Mouse (Mus musculus) left cerebral cortex, postnatal 4 days (tissue): ENCODE measurements around the gene Plod1. TPM values are rescaled to one million over a fixed set of nuclear protein-coding genes. Genes with fewer than 3 reads are reported as not detected.

Experiments used
- DNase-seq: peaks from one replicate; pipeline ENCODE4 v3.0.0-alpha.2; 2022
- intact Hi-C: fragments of 180-260 bp; cut with DNase I; formaldehyde crosslinking; loops from one replicate; pipeline ENCODE4 v1.15.1; 2025
- total RNA-seq, 2 experiments: library from RNA; stranded (reverse); gene quantifications; 2 replicates each; pipeline ENCODE4 v1.2.3; 2021

Gene Plod1
- 10 to 100 TPM; 15.2 to 16.0 TPM for total RNA-seq

DNA sequence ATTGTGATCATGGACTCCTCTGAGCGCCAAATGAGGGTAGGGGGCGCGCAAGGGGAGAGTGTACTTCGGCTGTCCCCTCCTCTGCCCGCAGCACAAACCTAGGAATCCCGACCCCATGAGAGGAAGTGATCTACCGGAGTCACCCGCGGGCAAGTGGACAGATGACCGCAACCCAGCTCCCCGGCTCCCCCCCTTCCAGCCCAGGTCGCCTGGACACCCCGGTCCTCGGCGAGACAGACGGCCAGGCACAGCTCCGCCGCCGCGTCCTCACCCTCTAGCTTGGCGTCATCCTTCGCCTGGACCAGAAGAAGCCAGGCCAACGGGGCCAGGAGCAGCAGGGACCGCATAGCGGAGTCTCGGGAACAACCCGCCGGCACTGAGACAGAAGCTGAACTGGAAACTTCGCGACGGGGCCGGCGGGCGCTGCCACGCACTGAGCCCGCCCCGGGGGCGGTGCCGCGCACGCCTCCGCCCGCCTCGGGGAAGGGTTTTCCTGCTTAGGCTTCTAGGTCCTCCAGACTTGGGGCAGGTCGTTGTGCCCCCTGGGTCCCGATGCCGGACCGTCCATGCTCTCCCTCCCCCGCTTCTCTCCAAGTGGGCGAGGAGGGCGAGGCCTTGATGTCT, at the start of gene Plod1:
Plod1 (minus strand) TSS at position 437 of the 624 bp plus-strand sequence.
- intact Hi-C loops: no loop called here
- DNase-seq: peak; percentile 72

DNA sequence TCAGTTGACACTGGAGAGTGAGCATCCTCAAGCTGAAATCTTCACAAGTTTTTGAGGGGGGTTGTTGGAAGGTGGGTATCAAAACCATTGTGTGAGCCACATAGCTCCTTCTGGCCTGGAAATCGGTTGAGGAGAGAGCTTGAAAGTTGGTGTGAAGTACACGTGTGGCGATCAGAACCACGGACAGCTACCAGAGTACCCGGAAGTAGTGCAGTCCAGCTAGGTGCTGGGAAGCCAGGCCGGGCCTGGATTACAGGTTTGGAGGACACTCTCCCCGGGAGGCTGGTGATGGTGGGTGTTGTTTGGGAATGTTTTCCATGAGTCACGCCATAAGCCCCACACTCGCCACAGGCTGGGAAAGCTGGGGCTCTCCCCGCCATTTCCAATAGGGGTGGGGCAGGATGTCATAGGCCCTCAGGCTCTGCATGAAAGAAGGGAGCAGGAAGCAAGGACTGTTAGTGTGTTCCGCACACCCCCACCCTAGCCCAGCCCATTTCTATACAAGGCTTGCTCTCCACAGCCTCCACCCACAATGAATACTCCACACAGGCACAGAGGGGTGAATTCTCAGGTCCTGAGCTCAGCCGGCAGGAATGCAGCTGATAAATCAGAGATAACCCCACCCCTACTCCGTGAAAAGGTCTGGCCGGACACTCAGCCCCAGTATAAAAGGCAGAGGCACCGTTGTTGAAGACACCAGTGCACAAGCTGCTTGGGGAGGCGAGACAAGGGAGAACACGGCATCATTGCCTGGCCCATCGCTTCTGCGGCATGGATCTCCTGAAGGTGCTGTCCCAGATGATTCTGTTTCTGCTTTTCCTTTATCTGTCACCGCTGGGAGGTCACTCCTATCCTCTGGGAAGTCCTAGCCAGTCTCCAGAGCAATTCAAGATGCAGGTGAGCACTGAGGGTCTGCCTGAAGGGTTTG, 48.9 kb upstream of the Plod1 start, which contains the start of gene Nppb:
Nppb (plus strand) TSS at position 584 of the 928 bp plus-strand sequence.
- no peak for DNase-seq
- intact Hi-C loops: no loop called here

DNA sequence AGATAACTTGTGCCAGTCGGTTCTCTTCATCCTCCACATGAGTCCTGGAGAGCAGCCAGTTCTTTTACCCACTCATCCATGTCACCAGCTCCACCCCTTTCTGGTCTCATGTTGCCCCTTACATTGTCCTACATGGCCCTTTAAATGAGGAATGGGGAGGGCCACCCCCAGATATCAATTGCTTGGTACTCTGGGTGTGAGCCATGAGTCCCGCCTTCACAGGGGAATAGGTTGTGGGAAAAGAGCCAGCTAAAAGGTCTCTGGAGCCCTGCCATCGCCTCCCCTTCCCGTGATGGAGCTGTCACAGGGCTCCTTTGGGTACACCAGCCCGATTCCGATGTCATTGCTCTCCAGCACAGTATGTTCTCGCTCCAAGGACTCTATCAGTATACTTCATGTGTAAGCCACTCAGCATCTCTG, 42.9 kb upstream of the Plod1 start:
- no peak for DNase-seq
- intact Hi-C loops: no loop called here

DNA sequence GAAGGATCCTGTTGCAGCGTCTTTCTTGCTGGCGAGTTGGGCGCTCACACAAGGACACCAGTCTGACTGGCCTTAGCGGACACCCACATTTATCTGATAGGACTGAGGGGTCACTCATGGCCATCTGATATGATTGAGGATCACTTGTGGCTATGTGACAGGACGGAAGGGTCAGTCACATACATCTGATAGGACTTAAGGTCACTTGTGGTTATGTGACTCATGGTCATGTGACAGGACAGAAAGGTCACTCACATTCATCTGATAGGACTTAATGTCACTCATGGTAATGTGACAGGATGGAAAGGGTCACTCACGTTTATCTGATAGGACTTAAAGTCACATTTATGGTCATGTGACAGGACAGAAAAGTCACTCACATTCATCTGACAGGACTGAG, 41.8 kb upstream of the Plod1 start:
- DNase-seq: no peak
- intact Hi-C loops: no loop called here

DNA sequence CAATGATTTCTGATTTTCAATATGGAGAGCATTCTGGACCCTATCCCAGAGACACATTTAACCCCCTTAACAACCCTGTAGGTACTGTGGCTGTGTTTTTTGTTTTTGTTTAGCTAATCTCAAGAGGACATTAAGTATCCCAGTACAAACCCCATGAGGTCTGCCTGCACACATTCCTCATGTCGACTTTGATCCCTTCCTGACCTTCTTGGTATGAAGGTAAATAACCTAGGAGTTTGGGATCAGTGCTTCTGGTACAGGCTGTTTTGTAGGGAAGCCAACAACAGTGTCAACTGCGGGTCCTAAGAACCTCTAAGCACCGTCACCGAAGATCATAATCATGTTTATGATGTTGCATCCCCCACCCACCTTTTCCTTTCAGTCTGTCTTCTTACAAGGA, 41.2 kb upstream of the Plod1 start:
- intact Hi-C loops: no loop called here
- no peak for DNase-seq

DNA sequence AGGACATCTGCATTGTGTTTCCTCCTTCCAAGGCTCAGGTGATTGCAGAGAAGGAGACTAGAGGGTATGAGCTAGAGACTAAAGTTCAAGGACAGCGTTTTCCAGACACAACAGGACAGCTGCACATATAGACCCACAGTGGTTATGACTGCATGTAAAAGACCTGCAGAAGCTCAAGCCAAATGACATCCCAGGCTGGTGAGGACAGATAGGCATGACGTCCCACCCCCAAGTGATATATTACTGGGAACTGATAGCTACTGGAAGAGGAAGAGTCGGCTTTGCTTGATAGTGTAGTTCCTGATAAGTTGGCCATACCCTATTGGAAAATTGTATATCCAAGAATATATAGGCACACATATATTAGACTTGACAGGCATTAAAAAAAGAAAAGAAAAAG, 39.7 kb upstream of the Plod1 start:
- DNase-seq: no peak
- intact Hi-C loops: no loop called here

DNA sequence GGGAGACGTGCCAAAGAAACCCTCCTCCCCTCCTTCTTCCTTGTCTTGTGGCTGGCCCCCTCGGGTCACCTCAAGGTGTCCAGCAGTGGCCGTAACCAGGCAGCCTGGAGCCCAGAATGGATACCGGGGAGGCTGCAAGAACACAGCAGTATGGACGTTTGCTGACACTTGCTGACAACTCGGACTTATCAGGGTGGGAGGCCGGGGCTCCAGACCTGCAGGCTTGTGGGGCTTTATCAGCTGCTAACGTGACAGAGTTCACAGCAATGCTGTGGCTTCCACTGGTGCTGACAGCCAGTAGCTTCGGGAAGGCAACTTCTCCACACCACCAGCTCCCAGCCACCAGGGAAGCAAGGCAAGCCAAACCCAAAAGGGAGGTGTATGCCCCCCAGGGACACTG, 32.8 kb upstream of the Plod1 start:
- intact Hi-C loops: no loop called here
- no peak for DNase-seq

DNA sequence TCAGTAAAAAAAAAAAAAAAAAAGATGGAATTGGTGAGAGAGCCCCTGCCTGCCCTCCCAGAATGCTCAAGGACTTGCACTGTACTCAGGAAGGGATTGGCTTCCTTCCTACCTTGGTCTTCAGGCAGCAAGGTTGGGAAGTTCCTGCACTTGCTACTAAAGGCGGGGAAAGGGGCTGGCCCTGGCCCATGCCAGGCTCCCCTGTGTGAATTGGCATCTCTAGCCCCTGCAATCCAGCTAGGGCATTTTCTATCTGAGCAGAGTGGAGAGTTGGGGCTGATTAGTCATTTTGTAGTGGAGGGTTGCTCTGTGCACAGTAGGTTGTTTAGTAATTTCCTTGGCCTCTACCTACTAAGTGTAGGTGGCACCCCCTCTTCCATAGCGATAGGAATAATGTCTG, 32.2 kb upstream of the Plod1 start:
- intact Hi-C loops: no loop called here

DNA sequence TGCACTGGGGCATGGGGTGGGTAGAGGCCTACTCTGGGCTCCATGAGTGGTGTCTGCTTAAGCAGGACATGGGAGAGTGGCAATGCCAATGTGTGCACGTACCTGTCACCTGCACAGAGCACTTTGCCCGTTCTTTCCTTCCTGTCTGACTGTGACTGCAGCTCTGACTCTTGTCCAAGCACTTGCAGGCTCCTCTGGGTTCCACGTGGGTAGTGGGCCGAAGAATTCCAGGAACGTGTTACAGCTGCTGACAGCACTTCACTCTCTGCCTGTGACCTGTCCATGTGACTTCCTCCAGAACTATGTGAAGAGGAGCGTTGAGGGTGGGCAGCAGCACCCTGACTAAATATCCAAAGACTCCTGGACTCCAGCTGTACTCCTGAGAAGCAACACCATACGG, 29.1 kb upstream of the Plod1 start:
- intact Hi-C loops: no loop called here
- no peak for DNase-seq

More for the DNA sequence above, 32.2 kb upstream of the Plod1 start:
- DNase-seq: peak; percentile 31

DNA sequence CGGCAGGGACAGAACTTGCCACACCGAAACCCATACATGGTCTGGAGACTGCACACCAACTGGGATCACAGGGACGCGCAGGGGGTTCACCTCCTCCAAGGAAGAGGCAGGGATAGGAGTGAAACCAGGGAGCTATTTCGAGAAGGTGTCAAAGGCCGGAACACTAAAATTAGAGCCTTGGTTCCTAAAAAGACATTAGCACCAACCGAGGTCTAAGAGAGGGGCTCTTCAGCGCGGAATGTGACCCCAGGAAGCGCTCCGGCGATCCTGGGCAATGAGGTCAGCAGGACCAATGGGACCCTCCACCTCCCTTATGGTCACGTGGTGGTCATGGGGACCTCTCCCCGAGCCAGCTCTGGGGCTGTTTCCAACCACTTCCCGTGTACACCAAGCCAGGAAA, 27.1 kb upstream of the Plod1 start:
- intact Hi-C loops: no loop called here
- no peak for DNase-seq

DNA sequence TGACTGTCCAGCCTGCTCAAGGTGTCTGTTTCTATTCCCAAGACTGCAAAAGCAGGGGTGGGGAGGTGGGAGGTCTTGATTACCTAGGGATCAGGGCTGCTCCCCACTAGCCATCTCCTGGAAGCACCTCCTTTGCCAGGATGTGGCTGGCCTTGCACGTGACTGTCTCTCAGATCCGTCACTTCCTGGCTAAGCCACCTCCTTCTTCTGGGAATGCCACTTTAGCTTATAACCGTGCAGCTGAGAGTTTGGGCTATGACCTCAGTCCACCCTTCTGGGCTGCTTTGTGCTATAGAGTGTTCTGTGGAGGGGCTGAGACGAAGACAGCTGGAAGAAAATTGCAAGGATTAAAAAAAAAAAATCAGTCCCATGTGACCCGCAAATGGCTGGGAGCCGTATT, 26.2 kb upstream of the Plod1 start:
- intact Hi-C loops: no loop called here

DNA sequence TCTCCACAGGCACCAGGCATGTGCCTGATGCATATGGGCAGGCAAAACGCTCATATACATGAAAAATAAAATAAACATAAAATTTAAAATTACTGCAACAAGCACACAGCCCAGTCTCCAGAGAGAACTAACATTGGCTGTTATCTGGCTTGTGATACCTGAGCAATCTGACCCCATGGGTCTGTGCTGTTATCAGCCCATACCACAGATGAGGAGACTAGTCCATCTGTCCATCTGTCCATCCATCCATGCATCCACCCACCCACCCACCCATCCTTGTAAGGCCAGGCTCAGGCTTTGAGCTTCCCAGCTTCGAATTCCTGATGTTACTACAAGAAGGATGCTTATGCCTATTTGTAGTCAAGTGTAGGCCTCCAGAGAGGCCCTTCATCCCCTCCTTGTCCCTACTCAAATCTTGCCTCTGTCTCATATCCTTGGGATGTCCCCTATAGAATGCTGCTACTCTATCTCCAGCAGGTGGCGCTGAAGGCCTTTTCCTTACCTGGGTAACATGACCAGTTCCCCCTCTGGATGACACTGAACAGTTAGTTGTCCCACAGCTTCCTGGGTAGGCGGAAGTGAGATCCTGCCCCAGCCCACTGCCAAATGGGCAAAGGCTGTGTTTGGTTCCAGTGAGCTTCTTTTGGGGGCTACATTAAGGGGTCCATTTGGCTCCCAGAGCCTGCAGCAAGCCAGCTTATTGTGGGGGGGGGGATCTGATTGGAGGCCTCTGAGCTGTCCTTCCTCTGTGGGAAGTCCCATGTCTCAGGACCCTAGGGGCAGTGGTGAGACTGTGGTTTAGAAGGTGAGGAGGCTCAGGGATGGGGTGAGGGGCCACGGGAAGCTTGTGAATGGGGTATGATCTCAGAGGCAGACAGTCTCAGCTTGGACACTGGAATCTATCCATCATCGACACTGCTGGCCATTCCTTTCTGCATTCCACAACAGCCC, 23.6 kb upstream of the Plod1 start:
- peak; percentile 85 for DNase-seq
- intact Hi-C loops: no loop called here

More for the DNA sequence above, 26.2 kb upstream of the Plod1 start:
- DNase-seq: no peak

DNA sequence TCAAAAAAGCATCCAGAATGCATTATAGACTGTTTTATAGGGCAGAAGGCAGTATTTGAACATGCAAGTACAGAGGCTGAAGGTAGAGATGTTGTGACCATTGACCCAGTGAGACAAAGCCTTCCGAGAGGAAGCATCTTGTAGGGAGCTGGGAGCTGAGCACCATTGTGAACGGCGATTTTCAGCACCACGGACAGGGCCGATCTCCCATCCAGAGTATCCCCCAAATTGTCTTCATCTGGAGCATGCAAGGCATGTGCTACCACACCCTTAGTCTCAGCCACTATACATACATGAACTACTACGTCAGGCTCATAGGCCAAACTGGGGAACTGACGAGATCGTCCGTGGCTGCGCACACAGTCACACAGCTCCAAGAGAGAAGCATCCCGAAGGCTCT, 20.6 kb upstream of the Plod1 start:
- DNase-seq: no peak
- intact Hi-C loops: no loop called here

DNA sequence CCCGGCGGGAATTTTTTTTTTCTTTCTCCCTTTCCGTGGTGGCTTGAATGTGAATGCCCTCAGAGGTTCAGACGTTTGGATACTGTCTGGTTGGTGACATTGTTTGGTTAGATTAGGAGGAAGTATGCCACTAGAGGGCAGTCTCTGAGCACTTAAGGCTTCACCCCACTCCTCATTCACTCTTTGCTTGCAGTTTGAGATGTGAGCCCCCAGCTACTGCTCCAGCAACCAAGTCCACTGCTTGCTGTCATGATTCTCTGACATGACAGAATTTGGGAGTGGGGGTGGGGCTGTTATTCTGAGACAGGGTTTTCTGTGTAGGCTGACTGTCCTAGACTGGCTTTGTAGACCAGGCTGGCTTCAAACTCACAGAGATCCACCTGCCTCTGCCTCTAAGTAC, 17.0 kb upstream of the Plod1 start:
- intact Hi-C loops: no loop called here
- DNase-seq: peak; percentile 48

DNA sequence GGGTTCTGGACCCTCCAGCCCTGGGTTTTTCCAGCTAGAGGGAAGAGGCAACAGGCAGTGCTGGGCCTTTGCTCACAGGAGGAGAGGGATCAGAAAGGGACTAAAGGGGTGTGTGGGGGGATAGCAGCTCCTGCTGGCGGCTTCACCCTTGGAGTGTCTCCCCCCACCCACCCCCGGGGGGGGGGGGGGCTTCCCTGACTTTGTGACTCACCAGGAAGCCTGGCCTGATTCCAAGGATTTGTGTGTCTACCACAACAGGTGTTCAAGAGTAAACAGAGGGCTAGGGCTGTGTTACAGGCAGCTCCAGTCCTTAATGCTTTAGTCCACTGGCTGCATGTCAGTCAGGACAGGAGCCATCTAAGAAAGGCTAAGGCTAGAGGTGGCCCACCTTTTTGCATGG, 10.9 kb upstream of the Plod1 start:
- intact Hi-C loops: no loop called here
- DNase-seq: no peak

DNA sequence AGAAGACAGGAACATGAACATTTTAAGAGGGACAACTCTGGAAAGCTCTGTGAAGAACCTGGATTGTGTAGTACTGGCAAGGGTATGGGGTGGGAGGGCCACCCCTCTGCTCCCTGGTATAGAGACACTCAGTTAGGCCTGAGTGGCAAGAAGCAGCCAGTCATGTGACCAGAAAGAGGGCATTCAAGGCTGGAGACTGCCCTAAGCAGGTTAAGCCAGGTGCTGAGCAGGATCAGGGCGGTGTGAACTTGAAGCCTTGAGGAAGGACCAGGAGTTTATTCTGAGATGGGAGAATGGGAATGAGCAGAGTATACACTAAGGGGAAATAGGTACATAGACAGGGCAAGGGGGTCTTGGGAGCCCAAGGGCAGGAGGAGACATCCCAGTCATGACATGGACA, 6.4 kb upstream of the Plod1 start:
- intact Hi-C loops: no loop called here

DNA sequence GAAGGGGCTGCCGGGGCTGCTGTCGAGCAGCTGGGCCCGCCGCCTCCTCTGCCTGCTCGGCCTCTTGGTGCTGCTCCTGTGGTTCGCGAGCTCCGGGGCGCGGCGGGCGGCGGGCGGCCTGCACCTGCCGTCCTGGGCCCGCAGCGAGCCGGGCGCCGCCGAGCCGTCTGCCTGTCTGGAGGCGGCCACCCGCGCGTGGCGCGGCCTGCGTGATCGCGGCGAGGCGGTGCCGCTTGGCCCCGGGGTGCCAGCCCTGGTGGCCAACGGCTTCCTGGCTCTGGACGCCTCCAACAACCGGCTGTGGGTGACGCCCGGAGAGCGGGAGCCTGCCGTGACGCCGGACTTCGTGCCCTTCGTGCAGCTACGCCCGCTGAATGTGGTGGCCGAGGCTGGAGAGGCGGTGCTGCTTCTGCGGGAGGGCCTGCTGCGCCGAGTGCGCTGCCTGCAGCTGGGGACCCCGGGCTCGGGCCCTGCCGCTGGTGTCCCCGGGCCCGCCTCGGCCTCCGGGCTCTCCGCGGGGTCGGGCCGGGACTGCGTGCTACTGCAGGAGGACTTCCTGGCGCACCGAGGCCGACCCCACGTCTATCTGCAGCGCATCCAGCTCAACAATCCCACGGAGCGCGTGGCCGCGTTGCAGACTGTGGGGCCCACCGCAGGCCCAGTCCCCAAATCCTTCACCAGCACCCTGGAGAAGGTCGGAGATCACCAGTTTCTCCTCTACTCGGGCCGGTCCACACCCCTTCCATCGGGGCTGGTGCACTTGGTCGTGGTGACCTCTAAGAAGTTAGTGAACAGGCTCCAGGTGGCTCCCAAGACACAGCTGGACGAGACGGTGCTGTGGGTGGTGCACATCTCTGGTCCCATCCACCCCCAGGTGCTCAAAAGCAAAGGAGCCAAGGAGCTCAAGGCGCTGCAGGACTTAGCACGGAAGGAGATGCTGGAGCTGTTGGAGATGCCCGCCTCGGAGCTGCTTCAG, 4.8 kb upstream of the Plod1 start:
- DNase-seq: peak; percentile 29
- intact Hi-C loops: no loop called here

More for the DNA sequence above, 6.4 kb upstream of the Plod1 start:
- DNase-seq: no peak

DNA sequence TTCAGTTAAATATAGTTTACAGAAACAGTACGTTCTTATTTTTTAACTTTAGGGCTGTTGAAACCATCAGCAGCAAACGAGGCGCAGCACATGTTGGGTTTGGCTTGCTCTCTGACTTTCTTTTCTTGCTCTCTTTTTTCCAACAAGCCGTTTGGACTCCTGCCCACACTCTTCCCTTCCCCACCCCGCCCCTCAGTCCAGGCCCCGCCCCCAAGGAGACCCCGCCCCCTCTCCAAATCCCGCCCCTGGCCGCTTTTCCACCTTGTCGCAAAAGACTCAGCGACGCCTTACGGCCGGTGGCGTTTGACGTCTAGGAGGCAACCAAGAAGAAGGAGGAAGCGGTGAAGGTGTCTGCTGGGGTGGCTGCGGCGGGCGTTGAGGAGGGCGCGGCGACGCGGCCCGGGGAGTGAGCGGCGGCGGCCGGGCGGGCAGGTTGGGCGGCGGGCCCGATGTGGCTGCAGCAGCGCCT, 4.0 kb upstream of the Plod1 start, which contains the start of gene 2510039O18Rik:
2510039O18Rik (plus strand) TSS at position 320 of the 469 bp plus-strand sequence.
- intact Hi-C loops: no loop called here
- DNase-seq: peak; percentile 92

DNA sequence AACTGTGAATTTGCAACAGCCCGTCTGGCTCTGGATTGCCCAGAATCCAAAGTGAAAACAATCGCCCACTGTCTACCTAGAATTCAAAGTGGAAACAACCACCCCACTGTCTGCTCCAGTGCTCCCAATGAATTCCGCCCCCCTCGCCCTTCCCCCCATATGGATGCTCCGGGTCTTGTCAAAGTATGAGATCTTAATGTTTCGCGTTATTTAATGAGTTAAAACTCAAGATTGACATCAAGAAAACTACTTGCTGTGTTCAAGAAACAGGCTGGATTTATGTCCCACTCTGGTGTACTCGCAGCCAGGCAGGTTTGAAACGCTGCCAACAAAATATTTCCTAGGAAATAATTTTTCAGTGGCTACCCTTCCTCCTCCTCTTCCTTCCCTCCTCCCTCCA, 3.5 kb upstream of the Plod1 start:
- intact Hi-C loops: no loop called here
- peak; percentile 11 for DNase-seq
